Mouse (Mus musculus): ENCODE results near the gene Sdr9c7. TPM values are rescaled to one million over a fixed set of nuclear protein-coding genes. Genes with fewer than 3 reads are reported as not detected.
"Not testable (repeated sequence)": the region's sequence is repeated elsewhere in the genome, so short reads cannot be mapped to it uniquely, and the experiment has no call there.

Sdr9c7 gene
- total RNA-seq, 2 experiments from 2014 or later: not detected

- H3K27ac ChIP-seq: no peak overlapping the region
- intact Hi-C loops (cut with DNase I): no loop called here
- DNase-seq: no peak
- no peak overlapping the region for H3K4me3 ChIP-seq
- TF ChIP-seq CTCF (IDR thresholded peaks at IDR 0.05): no peak
Observed at GRCm38 (mm10) chr10:127891481-127891880, 6.8 kb upstream of the Sdr9c7 start.

- H3K4me3 ChIP-seq; DNase-seq; H3K27ac ChIP-seq; intact Hi-C loops (cut with DNase I): not testable (repeated sequence)
Observed at GRCm38 (mm10) chr10:127893163-127894022, 4.9 kb upstream of the Sdr9c7 start.

- TF ChIP-seq CTCF (IDR thresholded peaks at IDR 0.05): no peak
- no peak for DNase-seq
- intact Hi-C loops (cut with DNase I): no loop called here
- no peak overlapping the region for H3K4me3 ChIP-seq
- no peak overlapping the region for H3K27ac ChIP-seq
Observed at GRCm38 (mm10) chr10:127896705-127897104, 1.6 kb upstream of the Sdr9c7 start.

GRCm38 (mm10) chr10:127897506-127897905 lies 812 bp upstream of the Sdr9c7 start:
- H3K4me3 ChIP-seq: no peak overlapping the region
- TF ChIP-seq CTCF (IDR thresholded peaks at IDR 0.05): no peak
- no peak for DNase-seq
- H3K27ac ChIP-seq: no peak overlapping the region
- intact Hi-C loops (cut with DNase I): no loop called here

- no peak overlapping the region for H3K4me3 ChIP-seq
- no peak for TF ChIP-seq CTCF (IDR thresholded peaks at IDR 0.05)
- no peak overlapping the region for H3K27ac ChIP-seq
- no peak for DNase-seq
- intact Hi-C loops (cut with DNase I): no loop called here
Observed at GRCm38 (mm10) chr10:127899783-127900182, 1.5 kb downstream of the Sdr9c7 start.

- no peak for DNase-seq
- intact Hi-C loops (cut with DNase I): no loop called here
- H3K4me3 ChIP-seq: no peak overlapping the region
- TF ChIP-seq CTCF (IDR thresholded peaks at IDR 0.05): no peak
- H3K27ac ChIP-seq: no peak overlapping the region
Observed at GRCm38 (mm10) chr10:127901751-127902150, 3.4 kb downstream of the Sdr9c7 start.

- no peak for TF ChIP-seq CTCF (IDR thresholded peaks at IDR 0.05)
- intact Hi-C loops (cut with DNase I): no loop called here
- Histone ChIP-seq H3K27ac (no peak overlapping the region), H3K4me3 (no peak overlapping the region)
- no peak for DNase-seq
Observed at GRCm38 (mm10) chr10:127903116-127903515, 4.8 kb downstream of the Sdr9c7 start.

GRCm38 (mm10) chr10:127904718-127905446 lies 6.6 kb downstream of the Sdr9c7 start:
- H3K27ac ChIP-seq: no peak overlapping the region
- DNase-seq: peak; percentile 26
- no peak overlapping the region for H3K4me3 ChIP-seq
- intact Hi-C loops (cut with DNase I): no loop called here
- no peak for TF ChIP-seq CTCF (IDR thresholded peaks at IDR 0.05)

GRCm38 (mm10) chr10:127906138-127906537 lies 7.8 kb downstream of the Sdr9c7 start:
- no peak for DNase-seq
- intact Hi-C loops (cut with DNase I): no loop called here
- Histone ChIP-seq H3K4me3 (no peak overlapping the region), H3K27ac (no peak overlapping the region)
- TF ChIP-seq CTCF (IDR thresholded peaks at IDR 0.05): no peak

- intact Hi-C loops (cut with DNase I): no loop called here
- Histone ChIP-seq H3K4me3 (no peak overlapping the region), H3K27ac (no peak overlapping the region)
- TF ChIP-seq CTCF (IDR thresholded peaks at IDR 0.05): no peak
- DNase-seq: no peak
Observed at GRCm38 (mm10) chr10:127907386-127907951, 9.2 kb downstream of the Sdr9c7 start.

GRCm38 (mm10) chr10:127915578-127915977 lies 17.3 kb downstream of the Sdr9c7 start:
- DNase-seq: no peak
- intact Hi-C loops (cut with DNase I): no loop called here
- Histone ChIP-seq H3K27ac (no peak overlapping the region), H3K4me3 (no peak overlapping the region)
- no peak for TF ChIP-seq CTCF (IDR thresholded peaks at IDR 0.05)

- DNase-seq; H3K4me3 ChIP-seq; H3K27ac ChIP-seq; intact Hi-C loops (cut with DNase I): not testable (repeated sequence)
Observed at GRCm38 (mm10) chr10:127917183-127917582, 18.9 kb downstream of the Sdr9c7 start.

GRCm38 (mm10) chr10:127917651-127918050 lies 19.3 kb downstream of the Sdr9c7 start:
- Histone ChIP-seq H3K27ac (no peak overlapping the region), H3K4me3 (no peak overlapping the region)
- no peak for DNase-seq
- TF ChIP-seq CTCF (IDR thresholded peaks at IDR 0.05): no peak
- intact Hi-C loops (cut with DNase I): no loop called here

All from gastrocnemius, adult 2 months (tissue).